Mouse (Mus musculus) forebrain, embryonic 14.5 days (tissue): ENCODE measurements around the gene Cyb561a3. TPM values are rescaled to one million over a fixed set of nuclear protein-coding genes. Genes with fewer than 3 reads are reported as not detected.
A peak's percentile ranks its signal among the peaks of the same experiment; 100 is the strongest.

Source experiments
- ATAC-seq: fragments of 200-750 bp; cut with Nextera tagmentation; 2 replicates; pipeline ENCODE4 v1.8.0; 2017; ENCODE audit warnings: mild to moderate bottlenecking, moderate library complexity
- DNase-seq: peaks from one replicate; pipeline ENCODE4 v3.0.0-alpha.2; 2015; ENCODE audit warnings: low spot score
- H3K27ac ChIP-seq: fragments of 300-500 bp; sonication (generic); 2 replicates; pipeline ENCODE4 v1.5.1; 2014; ENCODE audit warnings: low read depth, mild to moderate bottlenecking, control low read depth, low read length, moderate library complexity
- H3K27me3 ChIP-seq: fragments of 300-500 bp; sonication (generic); replicated peaks from 2 replicates; pipeline ENCODE4 v1.6.1; 2014; ENCODE audit warnings: low read length, control low read depth, mixed read lengths; ENCODE audit not compliant: control insufficient read depth, insufficient read depth
- H3K36me3 ChIP-seq: fragments of 300-500 bp; sonication (generic); 2 replicates; pipeline ENCODE4 v1.6.1; 2014; ENCODE audit warnings: low read length, control low read depth; ENCODE audit not compliant: control insufficient read depth, insufficient read depth
- H3K4me1 ChIP-seq: fragments of 300-500 bp; sonication (generic); 2 replicates; pipeline ENCODE4 v1.6.1; 2014; ENCODE audit warnings: antibody characterized with exemption, low read length, control low read depth; ENCODE audit not compliant: control insufficient read depth, insufficient read depth
- H3K4me2 ChIP-seq: fragments of 300-500 bp; sonication (generic); 2 replicates; pipeline ENCODE4 v1.6.1; 2014; ENCODE audit warnings: mild to moderate bottlenecking, control low read depth, low read length
- H3K4me3 ChIP-seq: fragments of 300-500 bp; sonication (generic); 2 replicates; pipeline ENCODE4 v1.5.1; 2014; ENCODE audit warnings: low read depth, low read length, control low read depth
- H3K9ac ChIP-seq: fragments of 300-500 bp; sonication (generic); 2 replicates; pipeline ENCODE4 v1.6.1; 2014; ENCODE audit warnings: mild to moderate bottlenecking, low read length, control low read depth, moderate library complexity
- H3K9me3 ChIP-seq: fragments of 300-500 bp; sonication (generic); replicated peaks from 2 replicates; pipeline ENCODE4 v1.6.1; 2016; ENCODE audit warnings: low read length, control low read depth, mixed read lengths; ENCODE audit not compliant: control insufficient read depth
- WGBS: fragments of 180-500 bp; shearing (Covaris S2); extraction: QIAGEN DNeasy Blood & Tissue Kit; methylation state at CpG from one replicate; pipeline ENCODE4 v1.1.7; 2014; 5-methylcytosine and 5-hydroxymethylcytosine counted together
- polyA plus RNA-seq: library from polyadenylated mRNA; unstranded; fragments of >200 nt; fragmentation: Nextera tagmentation; extraction: Ambion mirVana; gene quantifications from 2 replicates; pipeline ENCODE4 v1.2.1, GENCODE M21; 2014

The Cyb561a3 gene
- polyA plus RNA-seq, 1 experiment from 2014 or later = 22.3 TPM

GRCm38 (mm10) chr19:10637840-10638239, 60.9 kb downstream of the Cyb561a3 start:
- WGBS = 70% methylated on average over 7 of the region's 7 CpGs
- H3K27me3 ChIP-seq = no peaks in the 10 kb centered on the region
- H3K4me3 ChIP-seq = no peak overlapping the region
- no peak overlapping the region for H3K4me2 ChIP-seq
- H3K9me3 ChIP-seq = no peaks in the 10 kb centered on the region
- DNase-seq (no peak), ATAC-seq (no peak)
- no peak overlapping the region for H3K27ac ChIP-seq
- peaks cover 11% of the 10 kb centered on the region; the same call in 1 of the 2 replicates for H3K4me1 ChIP-seq
- H3K36me3 ChIP-seq = no peaks in the 10 kb centered on the region
- no peak overlapping the region for H3K9ac ChIP-seq

- 18% methylated on average over 5 of the region's 5 CpGs for WGBS
- DNase-seq (peak; percentile 3), ATAC-seq (no peak)
- Histone ChIP-seq H3K27me3 (no peaks in the 10 kb centered on the region), H3K4me3 (no peak overlapping the region), H3K4me1 (0 out of 2 replicates have a peak, but pooled peaks cover 2% of the 10 kb centered on the region), H3K9ac (no peak overlapping the region), H3K4me2 (no peak overlapping the region), H3K9me3 (no peaks in the 10 kb centered on the region), H3K27ac (no peak overlapping the region), H3K36me3 (no peaks in the 10 kb centered on the region)
These were observed 63.1 kb downstream of the Cyb561a3 start for GRCm38 (mm10) chr19:10640080-10640479.

DNA sequence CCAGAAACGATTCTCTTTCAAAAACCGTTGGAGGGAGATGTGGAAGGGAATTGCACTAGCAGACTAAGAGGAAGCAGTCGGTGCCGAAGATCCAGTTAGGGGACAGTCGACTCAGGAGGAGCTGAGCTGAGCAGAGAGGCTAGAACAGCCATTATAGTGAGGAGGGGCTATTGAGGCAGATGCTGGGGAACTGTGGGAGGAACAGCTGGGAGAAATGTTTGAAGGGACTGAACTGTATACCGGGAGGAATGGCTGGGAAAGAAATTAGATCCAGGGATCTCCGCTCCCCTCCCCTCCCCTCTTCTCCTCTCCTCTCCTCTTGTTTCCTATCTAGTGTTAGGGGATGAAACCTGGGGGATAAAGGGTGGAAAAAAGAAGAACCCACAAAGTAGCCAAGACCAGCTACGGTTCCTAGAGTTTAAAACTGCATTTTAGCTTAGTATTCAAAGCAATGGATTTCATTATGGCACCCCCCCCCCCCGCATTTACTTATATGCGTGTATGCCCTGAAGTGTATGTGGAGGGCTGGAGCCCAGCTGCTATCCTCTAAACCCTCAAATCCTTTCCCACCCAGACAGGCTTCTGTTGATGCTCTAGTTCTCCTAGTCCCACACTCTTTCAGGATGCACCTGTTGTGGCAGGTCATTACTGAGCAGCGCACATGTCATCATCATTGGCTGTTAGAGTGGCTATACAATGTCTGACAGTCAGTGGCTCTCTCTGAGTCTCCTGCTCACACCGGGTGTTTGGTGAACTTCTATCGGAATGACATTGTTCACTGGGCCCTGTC, 63.8 kb downstream of the Cyb561a3 start:
- no peak overlapping the region for H3K9ac ChIP-seq
- no peaks in the 10 kb centered on the region for H3K27me3 ChIP-seq
- 51% methylated on average over 13 of the region's 13 CpGs for WGBS
- H3K27ac ChIP-seq = no peak overlapping the region
- no peak overlapping the region for H3K4me2 ChIP-seq
- no peak overlapping the region for H3K4me3 ChIP-seq
- H3K4me1 ChIP-seq = no peaks in the 10 kb centered on the region
- no peak for DNase-seq
- H3K36me3 ChIP-seq = no peaks in the 10 kb centered on the region
- no peak for ATAC-seq
- no peaks in the 10 kb centered on the region for H3K9me3 ChIP-seq

Other genes starting within 250 kb of the Cyb561a3 start
- gene Syt7, start 188.1 kb upstream of the Cyb561a3 start, polyA plus RNA-seq = 5.8 and 6.1 TPM in 2 replicates
- 0.49 and 0.76 TPM in 2 replicates for gene Lrrc10b, start 119.7 kb upstream of the Cyb561a3 start, polyA plus RNA-seq
- gene Ppp1r32, start 94.2 kb upstream of the Cyb561a3 start, polyA plus RNA-seq = 2.5 and 2.6 TPM in 2 replicates
- gene Cpsf7, start 51.9 kb upstream of the Cyb561a3 start, polyA plus RNA-seq = 53.9 and 61.1 TPM in 2 replicates
- gene Sdhaf2, start 51.0 kb upstream of the Cyb561a3 start, polyA plus RNA-seq = 69.2 and 70.4 TPM in 2 replicates
- 54.5 and 70.1 TPM in 2 replicates for gene Tmem216, start 20.9 kb upstream of the Cyb561a3 start, polyA plus RNA-seq
- 42.4 and 49.9 TPM in 2 replicates for gene Tmem138, start 190 bp downstream of the Cyb561a3 start, polyA plus RNA-seq
- gene Ddb1, start 28.2 kb downstream of the Cyb561a3 start, polyA plus RNA-seq = 283 and 296 TPM in 2 replicates
- gene Tkfc, start 28.5 kb downstream of the Cyb561a3 start, polyA plus RNA-seq = 25.4 and 25.7 TPM in 2 replicates
- 0.19 and 0.26 TPM in 2 replicates for gene Vwce, start 57.0 kb downstream of the Cyb561a3 start, polyA plus RNA-seq
- not detected in 2 replicates for gene Pga5, start 100.9 kb downstream of the Cyb561a3 start, polyA plus RNA-seq
- gene Vps37c, start 111.6 kb downstream of the Cyb561a3 start, polyA plus RNA-seq = 31.9 and 36.4 TPM in 2 replicates
- gene Cd5, start 161.8 kb downstream of the Cyb561a3 start, polyA plus RNA-seq = 0.29 TPM in 1 of 2 replicates, not detected in the other